Mouse (Mus musculus): ENCODE results near the gene Kcne4.
A peak's percentile ranks its signal among the peaks of the same experiment; 100 is the strongest.

Kcne4 gene

GRCm38 (mm10) chr1:78859573-78859972, 43.0 kb downstream of the Kcne4 start:
- no peak for DNase-seq (ENCODE audit: low spot score in 2 of 2)

GRCm38 (mm10) chr1:78860056-78860455, 43.5 kb downstream of the Kcne4 start:
- DNase-seq (ENCODE audit: low spot score in 2 of 2), result no peak

- DNase-seq (ENCODE audit: low spot score in 2 of 2), result no peak
Measured at GRCm38 (mm10) chr1:78862281-78862680, 45.7 kb downstream of the Kcne4 start.

DNA sequence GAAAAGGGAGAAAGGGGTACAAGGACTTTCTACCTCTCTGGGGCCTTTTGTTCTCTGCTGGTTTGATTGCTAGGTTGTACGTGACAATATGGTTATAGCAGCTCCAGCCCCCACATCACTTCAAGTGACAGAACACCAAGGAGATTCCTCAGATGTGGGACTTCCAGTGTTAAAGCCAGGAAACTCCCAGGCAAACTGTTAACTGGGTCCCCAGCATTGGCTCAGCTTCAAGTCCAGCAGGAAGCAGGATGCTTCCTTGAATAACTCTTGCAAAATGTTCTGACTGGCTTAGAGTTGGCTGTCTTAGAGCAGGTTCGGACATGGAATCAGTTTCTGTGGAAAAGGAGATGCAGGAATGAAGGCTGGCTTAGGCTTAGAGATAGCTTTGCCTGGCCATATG, 47.3 kb downstream of the Kcne4 start:
- DNase-seq (ENCODE audit: low spot score in 2 of 2), result peak in 1 of 2 experiments; percentile 19

- no peak for DNase-seq (ENCODE audit: low spot score in 2 of 2)
Measured at GRCm38 (mm10) chr1:78864351-78864750, 47.8 kb downstream of the Kcne4 start.

DNA sequence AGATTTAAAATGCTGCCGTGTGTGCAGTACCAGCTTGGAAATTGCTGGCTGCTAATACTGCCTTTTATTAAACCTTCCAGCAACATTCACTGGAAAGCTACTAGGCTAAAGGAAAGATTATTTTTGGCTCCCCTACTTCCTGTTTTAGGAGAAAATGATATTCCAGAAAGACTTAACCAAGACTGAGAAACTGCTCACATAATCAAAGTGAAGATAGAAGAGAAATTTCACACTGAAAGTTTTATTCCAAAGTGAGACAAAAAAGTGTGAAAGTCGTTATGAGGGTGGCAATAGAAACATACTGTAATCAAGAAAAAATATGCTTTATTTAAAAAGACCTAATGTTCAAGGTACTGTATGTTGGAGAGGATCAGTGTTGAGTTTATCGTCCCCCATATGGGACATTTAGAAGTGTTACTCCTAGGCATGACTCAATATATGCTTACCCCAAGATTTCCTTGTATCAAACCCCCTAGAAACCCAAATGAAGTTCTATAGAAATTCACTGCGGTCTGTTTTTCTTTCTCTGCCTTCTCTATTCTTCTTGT, 48.3 kb downstream of the Kcne4 start:
- DNase-seq (ENCODE audit: low spot score in 2 of 2), result no peak

DNA sequence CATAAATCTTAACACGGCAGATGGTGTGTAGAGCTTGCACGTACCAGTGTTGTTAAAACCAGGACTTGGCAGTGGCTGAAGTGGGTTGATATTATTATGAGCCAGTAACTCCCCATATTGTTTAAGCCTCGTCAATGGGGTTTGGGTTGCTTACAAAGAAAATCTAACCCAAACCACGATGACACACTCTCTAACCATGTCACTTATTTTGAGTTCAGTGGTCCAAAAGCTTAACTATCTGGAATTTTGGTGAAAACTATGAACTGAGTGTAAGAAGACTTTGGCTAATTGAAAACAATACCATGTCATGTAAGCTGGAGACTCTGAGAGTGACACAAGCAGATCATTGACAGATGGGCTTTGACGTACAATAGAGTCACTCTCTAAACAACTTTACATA, 49.4 kb downstream of the Kcne4 start:
- DNase-seq (ENCODE audit: low spot score in 2 of 2), result no peak

DNA sequence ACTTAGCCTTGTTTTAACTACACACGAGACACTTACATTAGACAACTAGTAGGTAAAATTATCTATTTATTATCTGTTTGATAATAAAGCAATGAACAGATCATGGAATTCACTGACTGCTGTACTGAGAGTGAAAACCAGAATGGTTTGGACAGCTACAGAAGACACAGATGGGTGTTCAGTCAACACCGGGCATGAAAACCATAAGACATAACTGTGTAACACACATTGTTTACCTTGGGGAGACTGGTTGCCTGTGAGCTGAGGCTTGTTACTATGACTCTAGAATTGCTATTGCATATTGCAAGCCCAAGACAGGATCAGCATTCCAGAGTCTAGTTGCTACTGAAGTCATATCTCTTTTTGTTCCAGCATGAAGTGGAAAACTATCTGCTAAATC, 49.9 kb downstream of the Kcne4 start:
- DNase-seq (ENCODE audit: low spot score in 2 of 2), result no peak

Measured in frontal cortex, postnatal 25 days (tissue).